Mouse (Mus musculus): ENCODE data around the gene A730009L09Rik.

Gene A730009L09Rik

GRCm38 (mm10) chr16:84560279-84560602 lies 45.3 kb downstream of the A730009L09Rik start:
- DNase-seq = no peak

All from embryo, embryonic 11 days (tissue).